Mouse (Mus musculus) megakaryocyte, embryonic 14.5 days (primary cell): Measurements from ENCODE around the gene Wbp1l. TPM values are rescaled to one million over a fixed set of nuclear protein-coding genes. Genes with fewer than 3 reads are reported as not detected.

Experiments used
- H3K27me3 ChIP-seq: replicated peaks from 2 replicates; pipeline ENCODE3; 2012; ENCODE audit warnings: inconsistent platforms
- H3K36me3 ChIP-seq: replicated peaks from 2 replicates; pipeline ENCODE3; 2012; ENCODE audit warnings: low read length, inconsistent platforms, mixed read lengths
- H3K4me1 ChIP-seq: 2 replicates; pipeline ENCODE4 v1.6.1; 2012; ENCODE audit warnings: inconsistent platforms
- H3K4me3 ChIP-seq: replicated peaks from 2 replicates; pipeline ENCODE3; 2012; ENCODE audit warnings: moderate library complexity, mild to moderate bottlenecking, inconsistent platforms
- H3K9me3 ChIP-seq: 2 replicates; pipeline ENCODE4 v1.6.1; 2012; ENCODE audit warnings: inconsistent platforms
- FLI1 ChIP-seq: IDR thresholded peaks from 2 replicates; pipeline ENCODE4 v1.6.1; 2012; ENCODE audit warnings: low read length, inconsistent platforms, mixed read lengths
- GATA1 ChIP-seq: IDR thresholded peaks from 3 replicates; pipeline ENCODE4 v1.6.1; 2012; ENCODE audit warnings: mixed read lengths, low read length, inconsistent platforms, borderline replicate concordance
- polyA plus RNA-seq: library from polyadenylated mRNA; stranded (reverse); fragments of >175 nt; gene quantifications from 2 replicates; pipeline ENCODE4 v1.2.3, GENCODE M21; 2012; ENCODE audit warnings: low replicate concordance; ENCODE audit not compliant: insufficient read depth

Gene Wbp1l
- polyA plus RNA-seq, 1 experiment = 43.5 TPM

DNA sequence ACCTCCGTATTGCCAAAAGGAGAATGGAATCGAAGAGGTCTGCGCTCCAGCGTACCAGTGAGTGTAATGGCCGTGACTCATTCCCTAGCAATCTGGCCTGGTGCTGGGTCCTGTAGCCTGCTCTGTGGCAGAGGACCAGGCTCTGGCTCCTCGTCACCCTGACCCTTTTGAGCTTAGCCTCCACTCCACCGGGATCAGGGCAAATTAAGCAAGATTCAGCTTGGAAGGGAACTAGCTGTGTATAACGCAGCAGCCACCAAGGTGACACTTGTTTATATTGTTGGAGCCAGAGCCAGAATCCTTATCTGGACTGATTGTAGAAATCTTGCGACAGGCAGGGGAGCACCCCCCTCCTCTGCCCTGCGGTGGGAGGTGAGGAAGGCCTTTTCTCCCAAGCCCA lies 29.5 kb downstream of the Wbp1l start:
- no peak for TF ChIP-seq GATA1
- TF ChIP-seq FLI1 = no peak
- peaks cover 83% of the 10 kb centered on the region for H3K36me3 ChIP-seq
- H3K4me3 ChIP-seq = no peak overlapping the region
- H3K4me1 ChIP-seq = peaks cover 55% of the 10 kb centered on the region
- H3K9me3 ChIP-seq = peaks cover 6% of the 10 kb centered on the region
- no peaks in the 10 kb centered on the region for H3K27me3 ChIP-seq

DNA sequence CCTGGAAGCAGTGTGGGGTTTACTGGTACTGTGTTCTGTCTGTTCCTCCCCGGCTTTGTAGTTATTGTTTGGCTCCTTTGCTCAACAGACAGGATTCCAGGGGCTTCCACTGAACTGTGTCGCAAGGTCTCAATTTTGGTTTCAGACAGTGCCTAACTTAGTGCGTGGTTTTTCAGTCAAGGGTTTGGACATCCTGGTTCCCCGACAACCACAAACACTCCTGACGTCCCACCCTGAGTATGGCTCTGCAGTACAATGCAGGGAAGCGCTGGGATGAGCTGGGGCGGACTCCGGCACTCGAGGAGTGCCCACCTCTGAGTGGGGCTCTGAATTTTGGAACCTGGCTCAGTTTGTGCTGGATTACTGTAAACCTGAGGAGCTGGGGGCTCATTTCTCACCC lies 30.9 kb downstream of the Wbp1l start:
- Histone ChIP-seq H3K27me3 (no peaks in the 10 kb centered on the region), H3K9me3 (peaks cover 6% of the 10 kb centered on the region), H3K4me1 (peaks cover 53% of the 10 kb centered on the region), H3K36me3 (peaks cover 80% of the 10 kb centered on the region), H3K4me3 (no peak overlapping the region)
- TF ChIP-seq GATA1 = no peak
- no peak for TF ChIP-seq FLI1

DNA sequence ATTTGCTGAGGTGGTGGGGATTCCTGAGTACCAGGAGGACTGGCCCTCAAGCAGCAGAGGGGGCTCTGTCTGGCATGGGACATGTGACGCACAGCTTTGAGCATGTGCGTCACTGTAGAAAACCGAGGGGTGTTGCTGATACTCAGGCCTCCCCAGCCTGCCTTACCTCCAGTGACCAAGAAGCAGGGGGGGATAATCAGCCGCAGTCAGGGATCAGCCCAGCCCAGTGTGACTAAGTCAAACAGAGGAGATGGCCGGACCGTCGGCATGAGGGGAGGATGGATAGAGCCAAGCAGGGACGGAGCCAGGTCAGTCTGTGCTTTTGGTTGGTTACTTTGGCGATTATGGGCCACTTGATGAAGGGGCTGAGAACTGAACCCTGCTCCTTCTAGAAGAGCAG lies 32.8 kb downstream of the Wbp1l start:
- no peak overlapping the region for H3K4me3 ChIP-seq
- H3K27me3 ChIP-seq = no peaks in the 10 kb centered on the region
- TF ChIP-seq FLI1 (no peak), GATA1 (no peak)

DNA sequence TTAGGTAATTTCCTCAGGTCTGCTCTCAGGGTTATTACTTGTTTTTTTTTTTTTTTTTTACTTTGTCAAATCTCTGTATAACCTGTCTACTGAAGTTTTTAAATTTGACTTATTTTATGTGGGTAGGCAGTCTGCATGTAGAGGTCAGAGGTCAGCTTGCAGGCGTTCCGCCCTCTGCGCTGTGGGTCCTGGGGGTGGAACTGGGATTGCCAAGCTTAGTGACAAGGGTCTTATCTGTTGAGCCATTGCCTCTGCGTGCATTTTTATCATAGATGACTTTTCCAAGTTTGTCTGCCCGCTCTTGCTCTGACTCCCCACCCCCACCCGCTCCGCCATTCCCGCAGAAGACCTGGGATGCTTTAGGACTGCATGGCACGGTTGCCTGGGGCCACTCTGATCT lies 36.9 kb downstream of the Wbp1l start:
- no peaks in the 10 kb centered on the region for H3K27me3 ChIP-seq
- H3K4me3 ChIP-seq = no peak overlapping the region
- H3K9me3 ChIP-seq = no peaks in the 10 kb centered on the region
- TF ChIP-seq GATA1 (no peak), FLI1 (no peak)
- peaks cover 52% of the 10 kb centered on the region for H3K4me1 ChIP-seq
- H3K36me3 ChIP-seq = peaks cover 86% of the 10 kb centered on the region

More for the DNA sequence above, 32.8 kb downstream of the Wbp1l start:
- H3K9me3 ChIP-seq = peaks cover 6% of the 10 kb centered on the region
- peaks cover 81% of the 10 kb centered on the region for H3K36me3 ChIP-seq
- peaks cover 44% of the 10 kb centered on the region for H3K4me1 ChIP-seq

DNA sequence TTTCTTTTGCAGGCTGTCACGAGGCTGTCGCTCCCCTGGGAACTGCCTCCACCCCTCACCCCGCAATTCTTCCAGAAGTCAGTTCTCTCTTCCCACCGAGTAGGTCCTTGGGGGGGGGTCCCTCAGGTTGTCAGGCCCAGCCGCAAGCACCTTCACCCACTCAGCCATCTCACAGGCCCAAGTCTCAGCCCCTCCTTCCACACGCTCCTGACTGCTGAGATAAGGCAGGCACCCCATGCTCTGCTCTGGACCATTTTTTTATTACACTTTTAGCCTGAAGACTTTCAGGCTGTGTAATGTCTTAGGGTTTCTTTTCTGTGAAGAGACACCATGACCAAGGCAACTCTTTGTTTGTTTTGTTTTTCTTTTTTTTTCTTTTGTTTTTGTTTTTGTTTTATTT lies 38.7 kb downstream of the Wbp1l start:
- H3K4me3 ChIP-seq = no peak overlapping the region
- H3K4me1 ChIP-seq = peaks cover 59% of the 10 kb centered on the region
- no peaks in the 10 kb centered on the region for H3K27me3 ChIP-seq
- TF ChIP-seq FLI1 (no peak), GATA1 (no peak)
- H3K36me3 ChIP-seq = peaks cover 88% of the 10 kb centered on the region
- H3K9me3 ChIP-seq = no peaks in the 10 kb centered on the region

DNA sequence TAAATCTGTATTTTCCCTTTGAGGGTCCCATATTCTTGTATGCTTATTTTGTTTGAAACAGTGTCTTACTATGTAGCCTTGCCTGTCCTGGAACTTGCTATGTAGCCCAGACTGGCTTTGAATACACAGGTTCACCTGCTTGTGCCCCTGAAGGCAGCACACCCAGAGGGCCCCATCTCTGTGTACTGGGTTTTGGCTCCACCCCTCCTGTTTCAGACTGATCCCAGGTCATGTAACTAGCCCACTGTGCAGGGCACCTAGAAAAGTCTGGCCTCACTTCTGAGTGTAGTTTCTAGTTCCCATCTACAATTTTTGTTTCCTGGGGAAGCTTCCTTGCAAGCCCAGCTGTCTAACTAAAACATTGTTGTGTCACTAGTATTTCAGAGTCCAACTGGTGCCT lies 40.2 kb downstream of the Wbp1l start:
- H3K4me1 ChIP-seq = peaks cover 61% of the 10 kb centered on the region
- H3K9me3 ChIP-seq = no peaks in the 10 kb centered on the region
- no peak for TF ChIP-seq FLI1
- no peak for TF ChIP-seq GATA1
- H3K36me3 ChIP-seq = peaks cover 95% of the 10 kb centered on the region
- no peaks in the 10 kb centered on the region for H3K27me3 ChIP-seq
- no peak overlapping the region for H3K4me3 ChIP-seq

DNA sequence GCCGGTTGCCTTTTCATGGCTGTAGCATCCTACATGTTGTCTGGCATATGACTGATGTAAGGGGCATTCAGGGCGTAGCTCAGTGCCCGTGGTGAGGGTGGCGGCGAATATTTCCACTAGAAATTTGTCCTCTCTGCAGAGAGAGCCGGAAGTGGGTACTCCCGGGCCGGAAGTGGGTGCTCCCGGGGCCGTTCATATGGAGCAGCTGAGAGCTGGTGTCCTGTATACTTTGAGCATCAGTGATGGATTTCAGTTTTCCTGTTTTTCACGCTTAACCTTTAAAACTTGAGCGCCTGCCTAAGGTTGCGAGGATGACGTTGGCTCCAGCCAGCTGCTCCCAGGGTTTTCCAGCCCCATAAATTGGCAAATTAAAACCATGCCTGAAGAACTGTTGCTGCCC lies 40.6 kb downstream of the Wbp1l start:
- Histone ChIP-seq H3K4me1 (peaks cover 62% of the 10 kb centered on the region), H3K9me3 (no peaks in the 10 kb centered on the region), H3K4me3 (no peak overlapping the region), H3K27me3 (no peaks in the 10 kb centered on the region), H3K36me3 (peaks cover 95% of the 10 kb centered on the region)
- TF ChIP-seq GATA1 (no peak), FLI1 (no peak)

DNA sequence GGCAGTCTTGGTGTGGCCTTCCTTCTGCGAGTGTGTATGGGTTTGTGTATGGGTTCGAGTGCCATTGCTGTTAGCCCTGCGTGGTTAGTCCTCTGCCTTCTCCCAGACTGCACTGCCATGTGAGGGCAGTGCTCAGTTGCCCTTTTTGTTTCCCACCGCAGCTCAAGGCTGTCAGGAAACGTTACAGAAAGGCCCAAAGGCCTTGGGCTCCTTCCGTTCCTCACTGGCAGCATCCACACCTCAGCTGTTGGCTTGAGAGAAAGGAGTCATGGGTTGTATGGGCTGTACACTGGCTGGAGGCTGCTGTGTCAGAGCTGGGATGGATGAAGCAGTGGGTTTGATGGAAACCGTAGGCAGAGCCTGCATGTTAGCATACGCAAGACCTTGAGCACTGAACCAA lies 41.9 kb downstream of the Wbp1l start:
- Histone ChIP-seq H3K4me3 (no peak overlapping the region), H3K36me3 (peaks cover 97% of the 10 kb centered on the region), H3K9me3 (no peaks in the 10 kb centered on the region), H3K27me3 (no peaks in the 10 kb centered on the region), H3K4me1 (peaks cover 71% of the 10 kb centered on the region)
- TF ChIP-seq FLI1 (no peak), GATA1 (no peak)

DNA sequence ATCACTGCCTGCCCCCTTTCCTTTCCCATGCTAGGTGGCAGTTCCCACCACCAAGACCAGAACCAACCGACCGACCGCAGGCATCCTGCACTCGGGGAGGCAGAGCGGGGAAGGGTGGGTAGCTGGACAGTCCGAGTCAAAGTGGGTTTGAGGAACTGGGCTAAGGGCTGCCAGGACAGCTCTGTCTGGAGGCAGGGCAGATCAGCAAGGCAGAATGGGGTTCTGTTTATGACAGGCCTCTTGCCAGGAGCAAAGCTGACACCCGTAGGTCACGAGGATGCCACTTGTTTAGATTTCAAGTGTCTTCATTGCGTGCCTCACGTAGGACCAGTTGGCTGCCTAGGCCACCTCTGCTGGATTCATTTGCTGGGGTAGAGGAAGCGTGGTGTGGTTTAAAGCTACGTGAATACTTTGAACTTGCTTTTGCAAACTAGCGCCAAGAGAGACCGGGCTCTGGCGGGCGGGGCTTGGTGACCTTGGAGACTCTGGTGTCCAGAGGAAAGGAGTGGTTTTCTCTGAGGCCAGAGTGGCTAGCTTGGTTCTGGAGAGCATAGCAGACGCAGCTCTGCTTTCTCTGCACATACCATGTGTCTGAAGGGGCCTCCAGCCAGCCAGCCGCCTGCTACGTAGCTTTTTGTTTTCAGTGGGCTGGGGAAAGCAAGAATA lies 42.7 kb downstream of the Wbp1l start:
- Histone ChIP-seq H3K4me3 (no peak overlapping the region), H3K9me3 (no peaks in the 10 kb centered on the region), H3K27me3 (no peaks in the 10 kb centered on the region), H3K4me1 (peaks cover 75% of the 10 kb centered on the region), H3K36me3 (peaks cover 98% of the 10 kb centered on the region)
- TF ChIP-seq FLI1 (no peak), GATA1 (no peak)

DNA sequence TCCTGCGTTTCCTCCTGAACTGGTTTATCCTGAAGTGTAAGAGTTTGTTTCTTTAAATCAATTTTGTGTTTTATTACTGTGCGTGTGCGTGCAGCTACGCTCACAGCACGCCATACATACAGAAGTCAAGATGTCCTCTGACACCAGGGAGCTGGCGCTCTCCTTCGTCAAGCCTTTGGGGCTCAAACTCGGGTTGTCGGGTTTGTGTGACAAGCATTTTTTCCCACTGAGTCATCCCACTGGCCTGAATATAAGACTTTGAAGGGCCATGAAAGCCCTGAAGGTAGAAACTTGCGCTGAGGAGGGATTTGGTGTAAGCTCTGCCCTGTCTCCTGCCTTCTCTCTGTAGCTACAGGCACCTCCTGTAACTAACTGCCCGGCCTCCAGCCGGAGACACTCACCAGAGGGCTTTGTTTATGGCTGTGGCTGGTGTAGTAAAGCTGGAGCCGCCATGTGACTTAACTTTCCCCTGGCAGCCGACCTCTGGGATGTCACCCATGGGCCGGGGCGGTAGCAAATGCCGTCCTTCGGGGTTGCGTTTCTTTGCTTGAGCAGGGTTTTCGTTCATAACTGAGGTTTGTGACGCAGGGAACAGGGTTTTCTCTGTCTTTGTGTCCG lies 43.4 kb downstream of the Wbp1l start:
- TF ChIP-seq FLI1 = no peak
- no peak for TF ChIP-seq GATA1
- H3K36me3 ChIP-seq = peaks cover 98% of the 10 kb centered on the region
- no peak overlapping the region for H3K4me3 ChIP-seq
- H3K9me3 ChIP-seq = no peaks in the 10 kb centered on the region
- peaks cover 79% of the 10 kb centered on the region for H3K4me1 ChIP-seq
- H3K27me3 ChIP-seq = no peaks in the 10 kb centered on the region
